Mouse (Mus musculus) midbrain, embryonic 16.5 days (tissue): Measurements from ENCODE around the gene Gcm1. TPM values are rescaled to one million over a fixed set of nuclear protein-coding genes. Genes with fewer than 3 reads are reported as not detected.

Source experiments
- ATAC-seq: fragments of 200-750 bp; cut with Nextera tagmentation; 2 replicates; pipeline ENCODE4 v1.8.0; 2017; ENCODE audit warnings: moderate TSS enrichment
- H3K27ac ChIP-seq: fragments of 300-500 bp; sonication (generic); 2 replicates; pipeline ENCODE4 v1.5.1; 2014; ENCODE audit warnings: mild to moderate bottlenecking, low read length, mixed read lengths
- H3K27me3 ChIP-seq: fragments of 300-500 bp; sonication (generic); 2 replicates; pipeline ENCODE4 v1.6.1; 2014; ENCODE audit warnings: low read depth, low read length, mixed read lengths; ENCODE audit not compliant: control insufficient read depth, insufficient read depth
- H3K36me3 ChIP-seq: fragments of 300-500 bp; sonication (generic); 2 replicates; pipeline ENCODE4 v1.6.1; 2014; ENCODE audit warnings: mild to moderate bottlenecking, low read length, moderate library complexity, mixed read lengths; ENCODE audit not compliant: control insufficient read depth, insufficient read depth
- H3K4me1 ChIP-seq: fragments of 300-500 bp; sonication (generic); 2 replicates; pipeline ENCODE4 v1.6.1; 2014; ENCODE audit warnings: mild to moderate bottlenecking, low read length, mixed read lengths; ENCODE audit not compliant: control insufficient read depth, insufficient read depth
- H3K4me2 ChIP-seq: fragments of 300-500 bp; sonication (generic); 2 replicates; pipeline ENCODE4 v1.6.1; 2014; ENCODE audit warnings: mild to moderate bottlenecking, low read length, mixed read lengths
- H3K4me3 ChIP-seq: fragments of 300-500 bp; sonication (generic); 2 replicates; pipeline ENCODE4 v1.5.1; 2014; ENCODE audit warnings: low read depth, mild to moderate bottlenecking, low read length, moderate library complexity, mixed read lengths
- H3K9ac ChIP-seq: fragments of 300-500 bp; sonication (generic); 2 replicates; pipeline ENCODE4 v1.6.1; 2014; ENCODE audit warnings: low read depth, low read length, mixed read lengths
- H3K9me3 ChIP-seq: fragments of 300-500 bp; sonication (generic); replicated peaks from 2 replicates; pipeline ENCODE4 v1.6.1; 2014; ENCODE audit warnings: mild to moderate bottlenecking, low read length, mixed read lengths; ENCODE audit not compliant: control insufficient read depth, poor library complexity, severe bottlenecking
- WGBS: fragments of 180-500 bp; shearing (Covaris S2); extraction: QIAGEN DNeasy Blood & Tissue Kit; methylation state at CpG from one replicate; pipeline ENCODE4 v1.1.7; 2014; 5-methylcytosine and 5-hydroxymethylcytosine counted together
- polyA plus RNA-seq: library from polyadenylated mRNA; unstranded; fragments of >200 nt; fragmentation: Nextera tagmentation; extraction: Ambion mirVana; gene quantifications from 2 replicates; pipeline ENCODE4 v1.2.1, GENCODE M21; 2015

The Gcm1 gene
- polyA plus RNA-seq, 1 experiment from 2014 or later = not detected

DNA sequence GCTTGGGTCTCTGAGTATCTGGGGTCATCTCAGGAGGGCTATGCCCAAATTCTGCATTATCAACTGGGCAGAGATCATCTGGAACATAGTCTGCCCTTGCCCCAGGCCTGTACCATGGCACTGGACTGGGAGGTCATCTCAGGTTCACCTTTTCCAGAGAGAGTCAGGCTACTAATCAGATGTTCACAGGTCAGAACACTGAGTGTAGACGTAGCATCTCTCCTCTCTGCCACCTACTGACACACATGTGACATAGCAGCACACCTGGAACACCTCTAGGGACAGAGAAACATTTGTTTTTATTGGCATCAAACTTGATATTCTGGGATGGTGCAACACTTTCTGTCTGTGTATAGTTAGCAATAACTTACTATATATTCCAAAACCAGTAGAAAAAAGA lies 37.9 kb upstream of the Gcm1 start:
- H3K9me3 ChIP-seq = no peaks in the 10 kb centered on the region
- no peaks in the 10 kb centered on the region for H3K4me1 ChIP-seq
- H3K27me3 ChIP-seq = no peaks in the 10 kb centered on the region
- H3K9ac ChIP-seq = no peak overlapping the region
- 40% methylated on average over 1 of the region's 1 CpGs for WGBS
- no peak for ATAC-seq
- no peak overlapping the region for H3K4me2 ChIP-seq
- no peak overlapping the region for H3K4me3 ChIP-seq
- H3K27ac ChIP-seq = no peak overlapping the region
- H3K36me3 ChIP-seq = no peaks in the 10 kb centered on the region

DNA sequence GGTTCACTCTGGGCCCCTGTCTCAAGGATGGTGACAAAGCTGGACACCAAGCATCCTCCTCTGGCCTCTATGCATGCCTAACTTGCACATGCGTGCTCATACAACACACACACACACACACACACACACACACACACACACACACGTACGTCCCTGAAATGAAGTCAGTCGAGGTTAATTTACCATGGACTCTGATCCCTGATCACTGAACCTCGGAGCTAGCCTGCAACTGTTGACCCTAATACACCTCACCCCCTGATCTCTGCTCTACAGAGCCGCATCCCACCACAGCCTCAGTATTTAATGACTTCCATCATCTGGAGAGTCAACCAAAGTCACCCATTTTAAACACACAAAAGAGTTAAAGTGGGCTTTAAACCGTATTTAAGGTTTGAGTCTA lies 35.9 kb upstream of the Gcm1 start:
- Histone ChIP-seq H3K36me3 (no peaks in the 10 kb centered on the region), H3K27ac (no peak overlapping the region), H3K9ac (no peak overlapping the region), H3K9me3 (no peaks in the 10 kb centered on the region), H3K4me2 (no peak overlapping the region), H3K4me3 (no peak overlapping the region), H3K27me3 (no peaks in the 10 kb centered on the region), H3K4me1 (no peaks in the 10 kb centered on the region)
- WGBS = 82% methylated on average over 7 of the region's 7 CpGs
- ATAC-seq = no peak

DNA sequence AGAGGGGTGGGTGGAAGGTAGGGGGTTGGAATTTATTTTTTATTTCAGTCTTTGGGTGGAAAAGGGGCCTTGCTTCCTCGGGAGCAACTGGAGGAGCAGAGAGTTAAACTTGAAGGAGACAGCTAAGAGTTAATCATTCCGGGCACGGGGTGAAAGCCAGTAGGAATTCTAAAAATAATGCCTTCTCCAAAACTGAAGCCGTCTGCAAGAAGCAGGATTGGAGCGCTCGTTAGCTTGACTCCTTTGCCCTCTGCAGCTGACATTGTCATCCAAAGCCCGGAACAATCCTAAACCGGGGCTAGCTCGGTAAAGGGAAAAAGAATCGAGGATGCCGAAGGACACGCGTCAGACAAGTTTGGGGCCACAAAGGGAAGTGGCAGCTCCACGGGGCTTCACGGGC lies 35.4 kb upstream of the Gcm1 start:
- Histone ChIP-seq H3K36me3 (no peaks in the 10 kb centered on the region), H3K9me3 (no peaks in the 10 kb centered on the region), H3K4me1 (no peaks in the 10 kb centered on the region), H3K4me2 (peak overlapping the region; percentile 43), H3K9ac (peak overlapping the region; percentile 21; the same call in 1 of the 2 replicates), H3K27ac (no peak overlapping the region), H3K4me3 (no peak overlapping the region), H3K27me3 (no peaks in the 10 kb centered on the region)
- WGBS = 45% methylated on average over 15 of the region's 15 CpGs
- ATAC-seq = no peak

DNA sequence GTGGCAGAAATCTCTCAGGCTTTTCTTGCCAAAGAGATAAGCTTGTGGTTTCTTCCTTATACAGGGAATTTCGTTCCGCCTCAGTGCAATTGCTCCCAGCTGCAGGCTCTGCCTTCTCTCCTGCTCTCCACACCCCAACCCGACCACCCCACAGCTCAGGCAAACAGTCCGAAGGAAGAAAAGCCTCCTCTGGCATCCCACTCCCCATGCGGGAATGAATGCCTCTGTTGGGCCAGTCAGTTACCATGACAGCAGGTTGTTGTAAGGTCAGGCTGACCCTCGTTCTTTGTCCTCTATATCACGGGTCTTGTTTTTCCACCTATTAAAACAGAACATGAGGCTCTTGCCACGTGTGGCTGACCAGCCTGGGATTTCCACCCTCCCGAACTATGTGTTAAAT lies 30.5 kb upstream of the Gcm1 start:
- Histone ChIP-seq H3K27ac (no peak overlapping the region), H3K36me3 (no peaks in the 10 kb centered on the region), H3K9ac (no peak overlapping the region), H3K4me3 (no peak overlapping the region), H3K4me2 (no peak overlapping the region), H3K9me3 (no peaks in the 10 kb centered on the region), H3K27me3 (no peaks in the 10 kb centered on the region), H3K4me1 (no peaks in the 10 kb centered on the region; the same call in 1 of the 2 replicates)
- no peak for ATAC-seq
- 10% methylated on average over 9 of the region's 9 CpGs for WGBS

DNA sequence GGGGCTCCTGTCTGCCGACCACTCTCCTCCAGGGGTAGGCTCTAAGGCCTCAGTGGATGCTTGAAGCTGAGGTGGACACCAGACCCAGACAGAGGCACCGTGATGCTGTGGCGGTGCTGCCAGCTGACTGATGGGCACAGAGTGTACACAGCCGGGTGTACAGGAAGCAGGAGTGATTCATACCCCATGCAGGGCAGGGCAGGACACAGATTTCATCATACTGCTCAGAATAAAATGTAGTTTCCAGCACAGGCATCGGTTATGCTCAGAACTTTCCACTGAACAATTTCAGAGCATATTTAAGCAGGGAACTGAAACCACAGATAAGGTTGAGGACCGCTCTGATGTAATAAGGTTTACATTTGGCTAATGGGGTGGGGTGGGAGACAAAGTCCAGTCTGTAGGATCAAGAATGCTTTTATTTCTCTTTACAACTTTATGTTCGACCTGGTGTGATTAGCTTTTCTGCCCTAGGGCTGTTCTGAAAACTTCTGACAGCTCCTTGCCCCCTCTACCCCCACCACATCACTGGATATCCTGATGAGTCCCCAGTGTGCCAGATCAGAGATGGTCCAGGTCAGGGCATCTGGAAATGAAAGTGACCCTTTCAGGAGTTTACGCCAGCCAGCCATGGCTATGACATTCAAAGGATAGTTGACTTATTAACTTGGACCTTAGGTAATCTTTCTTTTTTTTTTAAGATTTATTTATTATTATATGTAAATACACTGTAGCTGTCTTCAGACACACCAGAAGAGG lies 29.4 kb upstream of the Gcm1 start:
- Histone ChIP-seq H3K4me3 (no peak overlapping the region), H3K36me3 (no peaks in the 10 kb centered on the region), H3K9ac (no peak overlapping the region), H3K9me3 (no peaks in the 10 kb centered on the region), H3K27me3 (no peaks in the 10 kb centered on the region), H3K4me2 (no peak overlapping the region), H3K27ac (no peak overlapping the region), H3K4me1 (no peaks in the 10 kb centered on the region; the same call in 1 of the 2 replicates)
- no peak for ATAC-seq
- 80% methylated on average over 8 of the region's 8 CpGs for WGBS

DNA sequence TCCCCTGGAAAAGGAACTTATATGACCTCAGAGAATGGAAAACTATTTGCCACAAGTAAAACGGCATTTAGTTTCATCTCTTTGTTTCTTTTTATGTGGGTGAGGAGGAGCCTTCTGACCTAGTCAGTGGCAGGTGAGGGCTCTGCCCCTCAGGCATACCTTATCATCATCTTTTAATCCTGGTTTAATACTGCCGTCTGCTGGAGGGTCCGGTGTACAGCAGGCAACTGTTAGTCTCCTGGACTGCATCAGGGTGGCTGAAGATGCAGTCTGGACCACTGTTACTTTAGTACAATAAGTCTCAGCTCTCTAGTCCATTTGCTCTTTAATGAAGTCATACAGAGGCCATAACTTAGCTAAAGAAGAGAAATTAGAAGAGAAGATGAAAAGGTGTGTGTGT lies 26.9 kb upstream of the Gcm1 start:
- H3K4me1 ChIP-seq = no peaks in the 10 kb centered on the region; the same call in 1 of the 2 replicates
- H3K9me3 ChIP-seq = no peaks in the 10 kb centered on the region
- no peaks in the 10 kb centered on the region for H3K27me3 ChIP-seq
- no peak overlapping the region for H3K9ac ChIP-seq
- H3K36me3 ChIP-seq = no peaks in the 10 kb centered on the region
- ATAC-seq = peak; percentile 75
- H3K4me2 ChIP-seq = no peak overlapping the region
- 18% methylated on average over 3 of the region's 3 CpGs for WGBS
- no peak overlapping the region for H3K27ac ChIP-seq
- no peak overlapping the region for H3K4me3 ChIP-seq

DNA sequence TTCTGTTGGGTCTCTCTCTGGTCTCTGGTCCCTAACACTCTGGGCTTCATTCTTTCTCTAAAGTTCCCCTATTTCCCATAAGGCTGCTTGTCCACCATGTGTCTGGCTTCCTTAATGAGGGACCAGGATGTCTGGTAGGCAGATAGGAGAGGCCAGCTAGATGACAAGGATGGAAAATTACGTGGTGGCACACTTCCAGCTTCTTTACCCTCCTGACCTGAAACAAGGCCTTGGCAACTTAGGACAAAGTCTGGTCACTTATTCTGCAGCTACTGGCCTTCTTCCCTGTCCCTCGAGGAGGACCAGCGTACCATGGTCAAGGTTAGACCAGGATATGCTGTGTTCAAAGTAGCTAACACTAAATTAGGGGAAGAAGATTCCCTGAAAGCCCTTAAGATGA lies 24.6 kb upstream of the Gcm1 start:
- Histone ChIP-seq H3K27me3 (no peaks in the 10 kb centered on the region), H3K4me2 (no peak overlapping the region), H3K9me3 (no peaks in the 10 kb centered on the region), H3K9ac (no peak overlapping the region), H3K27ac (no peak overlapping the region), H3K4me3 (no peak overlapping the region), H3K4me1 (no peaks in the 10 kb centered on the region), H3K36me3 (no peaks in the 10 kb centered on the region)
- no peak for ATAC-seq
- WGBS = 88% methylated on average over 3 of the region's 3 CpGs

DNA sequence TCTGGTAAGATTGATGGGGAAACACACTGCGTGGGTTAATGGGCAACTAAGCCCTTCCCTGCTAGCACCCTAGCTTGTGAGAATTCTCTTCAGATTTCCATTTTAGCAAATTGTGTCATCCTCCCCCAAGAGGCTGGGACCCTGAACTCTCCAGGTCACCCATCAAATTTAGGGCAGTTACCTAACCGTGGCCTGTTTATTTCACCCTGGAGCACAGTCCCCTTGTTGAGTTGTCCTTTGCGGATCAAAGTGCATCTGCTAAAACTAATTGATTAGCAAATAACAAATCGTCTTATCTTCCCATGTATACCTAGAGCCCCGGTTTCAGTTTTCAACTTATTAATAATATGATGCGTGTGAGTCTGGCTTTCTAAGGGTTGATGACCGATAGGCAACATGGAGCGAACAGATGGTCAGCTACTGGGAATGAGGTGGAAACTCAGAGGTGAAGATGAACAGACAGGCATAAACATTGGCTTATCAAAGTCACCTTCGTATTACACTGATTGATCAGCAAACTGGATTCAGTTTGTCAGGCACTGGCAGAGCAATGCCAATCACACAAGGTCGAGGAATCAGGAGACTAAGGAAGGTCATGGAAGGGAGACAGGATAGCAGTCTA lies 20.8 kb upstream of the Gcm1 start:
- Histone ChIP-seq H3K4me2 (no peak overlapping the region), H3K4me1 (no peaks in the 10 kb centered on the region), H3K27ac (no peak overlapping the region), H3K9me3 (no peaks in the 10 kb centered on the region), H3K36me3 (no peaks in the 10 kb centered on the region), H3K9ac (no peak overlapping the region), H3K27me3 (no peaks in the 10 kb centered on the region), H3K4me3 (no peak overlapping the region)
- WGBS = 91% methylated on average over 10 of the region's 10 CpGs
- ATAC-seq = no peak

DNA sequence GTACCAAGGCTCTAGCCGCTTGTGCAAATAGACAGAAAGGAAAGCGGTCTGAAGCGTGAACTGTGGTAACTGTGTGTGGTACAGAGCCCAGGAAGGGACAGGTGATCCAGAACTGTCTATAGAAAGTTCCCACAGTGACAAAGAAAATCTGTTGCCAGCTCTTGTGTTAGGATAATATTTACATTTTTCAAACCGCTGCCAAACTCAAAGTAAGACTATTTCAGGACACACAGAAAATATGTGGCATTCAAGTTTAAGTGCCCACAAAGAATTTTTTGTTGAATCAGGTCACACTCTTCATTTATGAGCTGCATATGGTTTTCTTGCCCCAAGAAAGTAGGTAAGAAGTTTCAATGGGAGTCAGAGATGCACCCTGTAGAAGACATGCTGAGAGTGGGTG lies 18.8 kb upstream of the Gcm1 start:
- H3K36me3 ChIP-seq = no peaks in the 10 kb centered on the region
- H3K9me3 ChIP-seq = no peaks in the 10 kb centered on the region
- no peak overlapping the region for H3K9ac ChIP-seq
- WGBS = 94% methylated on average over 4 of the region's 4 CpGs
- no peaks in the 10 kb centered on the region for H3K4me1 ChIP-seq
- no peak overlapping the region for H3K4me2 ChIP-seq
- H3K27me3 ChIP-seq = no peaks in the 10 kb centered on the region
- no peak overlapping the region for H3K27ac ChIP-seq
- no peak for ATAC-seq
- H3K4me3 ChIP-seq = no peak overlapping the region
